Mouse (Mus musculus) midbrain, embryonic 15.5 days (tissue): ENCODE measurements around the gene Tufm. TPM values are rescaled to one million over a fixed set of nuclear protein-coding genes. Genes with fewer than 3 reads are reported as not detected.

Experiments
- ATAC-seq: fragments of 200-750 bp; cut with Nextera tagmentation; replicated peaks from 2 replicates; pipeline ENCODE4 v1.8.0; 2017; ENCODE audit warnings: moderate TSS enrichment
- H3K27ac ChIP-seq: fragments of 300-500 bp; sonication (generic); 2 replicates; pipeline ENCODE4 v1.5.1; 2015; ENCODE audit warnings: mild to moderate bottlenecking, inconsistent platforms
- H3K27me3 ChIP-seq: fragments of 300-500 bp; sonication (generic); replicated peaks from 2 replicates; pipeline ENCODE4 v1.6.1; 2015; ENCODE audit warnings: inconsistent platforms
- H3K36me3 ChIP-seq: fragments of 300-500 bp; sonication (generic); replicated peaks from 2 replicates; pipeline ENCODE4 v1.6.1; 2015; ENCODE audit warnings: inconsistent platforms
- H3K4me1 ChIP-seq: fragments of 300-500 bp; sonication (generic); 2 replicates; pipeline ENCODE4 v1.6.1; 2015; ENCODE audit warnings: inconsistent platforms
- H3K4me2 ChIP-seq: fragments of 300-500 bp; sonication (generic); 2 replicates; pipeline ENCODE4 v1.6.1; 2015; ENCODE audit warnings: inconsistent platforms, mild to moderate bottlenecking, moderate library complexity
- H3K4me3 ChIP-seq: fragments of 300-500 bp; sonication (generic); 2 replicates; pipeline ENCODE4 v1.5.1; 2015; ENCODE audit warnings: mild to moderate bottlenecking, inconsistent platforms
- H3K9ac ChIP-seq: fragments of 300-500 bp; sonication (generic); 2 replicates; pipeline ENCODE4 v1.6.1; 2015; ENCODE audit warnings: mild to moderate bottlenecking, inconsistent platforms
- H3K9me3 ChIP-seq: fragments of 300-500 bp; sonication (generic); 2 replicates; pipeline ENCODE4 v1.6.1; 2016; ENCODE audit warnings: inconsistent platforms
- WGBS: fragments of 180-500 bp; shearing (Covaris S2); methylation state at CpG from one replicate; pipeline ENCODE4 v1.1.7; 2015; ENCODE audit warnings: mixed read lengths; 5-methylcytosine and 5-hydroxymethylcytosine counted together
- polyA plus RNA-seq: library from polyadenylated mRNA; unstranded; fragments of >200 nt; fragmentation: Nextera tagmentation; extraction: Ambion mirVana; gene quantifications from 2 replicates; pipeline ENCODE4 v1.2.1, GENCODE M21; 2015

Tufm gene
- polyA plus RNA-seq, 1 experiment from 2014 or later = 133 TPM

DNA sequence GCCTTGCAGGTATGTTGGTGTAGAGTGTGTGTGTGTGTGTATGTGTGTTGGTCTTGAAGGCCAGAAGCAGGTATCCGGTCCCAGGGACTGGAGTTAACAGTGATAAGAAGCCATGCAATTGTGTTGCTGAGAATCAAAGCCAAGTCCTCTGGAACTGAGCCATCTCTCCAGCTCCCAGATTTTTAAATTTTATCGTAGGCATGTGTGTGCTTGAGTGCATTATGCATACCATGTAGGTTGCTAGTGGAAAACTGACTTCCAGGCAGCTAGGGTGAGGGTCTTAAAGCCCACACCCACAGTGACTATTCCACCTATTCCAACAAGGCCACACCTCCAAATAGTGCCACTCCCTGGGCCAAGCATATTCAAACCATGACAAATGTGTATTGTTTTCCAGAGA is 17.8 kb downstream of the Tufm start:
- 92% methylated on average over 2 of the region's 2 CpGs for WGBS
- no peak for ATAC-seq

DNA sequence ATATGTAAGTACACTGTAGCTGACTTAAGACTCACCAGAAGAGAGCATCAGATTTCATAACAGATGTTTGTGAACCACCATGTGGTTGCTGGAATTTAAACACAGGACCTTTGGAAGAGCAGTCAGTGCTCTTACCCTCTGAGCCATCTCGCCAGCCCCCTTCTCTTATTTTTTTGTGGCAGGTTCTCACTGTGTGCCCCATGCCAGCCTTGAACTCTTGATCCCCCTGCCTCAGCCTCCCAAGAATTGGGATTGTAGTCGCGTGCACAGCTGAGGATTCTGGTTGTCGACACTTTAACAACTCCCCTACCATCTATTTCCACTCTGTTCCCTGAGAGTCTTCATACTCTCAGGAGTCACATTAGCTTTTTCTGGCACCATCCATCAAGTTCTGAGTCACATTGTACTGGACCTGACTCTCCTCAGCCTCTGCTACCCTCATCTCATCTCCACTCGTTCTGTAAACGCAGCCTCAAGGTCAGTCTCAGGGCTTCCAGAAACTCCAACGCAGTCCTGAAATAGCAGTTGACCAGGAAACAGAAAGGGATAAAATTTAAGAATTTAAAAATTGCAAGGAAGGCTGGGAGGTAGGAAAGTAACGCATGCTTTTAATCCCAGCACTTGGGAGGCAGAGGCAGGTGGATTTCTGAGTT is 20.1 kb downstream of the Tufm start:
- H3K27me3 ChIP-seq = no peaks in the 10 kb centered on the region
- no peak overlapping the region for H3K4me2 ChIP-seq
- H3K4me1 ChIP-seq = peaks cover 6% of the 10 kb centered on the region
- no peak overlapping the region for H3K4me3 ChIP-seq
- no peaks in the 10 kb centered on the region for H3K36me3 ChIP-seq
- 88% methylated on average over 8 of the region's 8 CpGs for WGBS
- ATAC-seq = no peak
- H3K9me3 ChIP-seq = no peaks in the 10 kb centered on the region
- no peak overlapping the region for H3K27ac ChIP-seq
- H3K9ac ChIP-seq = no peak overlapping the region

More for the DNA sequence above, 17.8 kb downstream of the Tufm start:
- Histone ChIP-seq H3K9me3 (no peaks in the 10 kb centered on the region), H3K4me2 (no peak overlapping the region), H3K27me3 (no peaks in the 10 kb centered on the region), H3K27ac (no peak overlapping the region), H3K36me3 (peaks cover 11% of the 10 kb centered on the region), H3K4me1 (peaks cover 21% of the 10 kb centered on the region), H3K4me3 (no peak overlapping the region), H3K9ac (no peak overlapping the region)

DNA sequence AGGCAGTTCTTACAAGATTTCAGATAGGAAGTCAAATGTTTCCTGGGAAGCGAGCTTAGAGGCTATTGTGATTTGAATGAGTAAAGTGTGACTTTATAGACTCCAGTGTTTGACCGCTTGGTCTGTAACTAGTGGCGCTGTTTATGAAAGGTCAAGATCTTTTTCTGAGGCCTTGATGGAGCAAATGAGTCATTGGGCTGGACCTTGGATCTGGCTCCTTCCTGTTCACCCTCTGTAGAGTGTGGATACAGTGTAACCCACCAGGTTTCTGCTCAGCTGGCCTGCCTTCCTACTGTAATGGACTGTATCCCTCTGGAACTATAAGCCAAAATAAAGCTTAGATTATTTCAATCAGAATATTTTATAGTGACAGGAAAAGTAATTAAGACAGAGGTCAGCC is 24.1 kb downstream of the Tufm start:
- Histone ChIP-seq H3K4me1 (no peaks in the 10 kb centered on the region), H3K4me2 (no peak overlapping the region), H3K27me3 (no peaks in the 10 kb centered on the region), H3K4me3 (no peak overlapping the region), H3K9me3 (no peaks in the 10 kb centered on the region), H3K36me3 (no peaks in the 10 kb centered on the region), H3K9ac (no peak overlapping the region), H3K27ac (no peak overlapping the region)
- WGBS = 90% methylated on average over 3 of the region's 3 CpGs
- no peak for ATAC-seq

DNA sequence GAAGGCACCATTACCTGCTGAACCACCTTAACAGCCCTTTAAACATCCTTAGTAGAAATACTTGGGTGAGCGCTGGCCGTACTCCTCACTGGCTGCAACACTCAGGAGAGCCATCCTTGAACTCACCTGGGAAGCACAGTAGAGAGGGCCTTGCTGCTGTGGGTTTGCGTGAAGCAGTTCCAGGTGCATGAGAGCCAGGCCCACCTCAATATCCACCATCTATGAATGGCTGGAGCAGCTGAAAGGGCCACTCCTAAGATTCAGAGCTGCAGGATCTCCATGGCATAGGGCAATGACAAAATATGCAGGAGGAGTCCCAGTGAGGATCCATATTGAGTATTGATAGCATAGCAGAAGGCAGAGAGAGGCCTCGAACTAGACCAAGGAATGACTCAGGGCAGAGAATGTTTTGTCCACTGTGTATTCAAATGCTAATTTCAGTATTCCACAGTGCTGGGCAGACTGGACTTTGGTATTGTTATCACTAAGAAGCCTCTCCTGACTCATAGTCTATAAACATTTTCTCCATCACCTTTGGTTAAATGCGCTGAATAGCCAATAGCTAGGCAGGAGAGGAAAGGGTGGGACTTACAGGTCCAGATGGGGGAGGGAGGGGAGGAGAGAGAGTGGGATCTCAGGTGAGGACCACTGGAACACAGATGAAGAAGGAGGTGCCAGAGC is 31.2 kb downstream of the Tufm start:
- ATAC-seq = no peak
- no peak overlapping the region for H3K9ac ChIP-seq
- H3K4me1 ChIP-seq = no peaks in the 10 kb centered on the region
- no peaks in the 10 kb centered on the region for H3K27me3 ChIP-seq
- H3K27ac ChIP-seq = no peak overlapping the region
- no peak overlapping the region for H3K4me3 ChIP-seq
- 77% methylated on average over 5 of the region's 5 CpGs for WGBS
- H3K4me2 ChIP-seq = no peak overlapping the region
- no peaks in the 10 kb centered on the region for H3K36me3 ChIP-seq
- no peaks in the 10 kb centered on the region for H3K9me3 ChIP-seq

DNA sequence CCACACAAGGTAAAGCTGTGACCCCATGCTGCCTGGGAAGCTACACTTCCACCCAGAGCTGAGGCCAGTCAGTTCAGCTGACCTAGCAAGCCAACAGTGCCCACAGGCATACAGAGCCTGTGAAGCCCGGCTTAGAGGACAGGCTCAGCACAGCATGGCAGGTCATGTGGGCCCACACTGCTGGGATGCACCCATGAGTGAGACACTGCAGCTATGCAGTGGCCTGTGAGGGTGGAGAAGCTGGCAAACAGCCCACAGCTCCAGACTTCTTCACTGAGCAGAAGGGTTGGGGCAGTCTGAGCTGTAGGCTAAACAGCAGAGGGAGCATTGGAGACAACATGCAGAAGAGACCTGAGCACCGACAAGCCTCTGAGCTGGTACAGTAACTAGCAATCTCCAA is 32.4 kb downstream of the Tufm start:
- no peaks in the 10 kb centered on the region for H3K27me3 ChIP-seq
- no peaks in the 10 kb centered on the region for H3K9me3 ChIP-seq
- H3K4me3 ChIP-seq = no peak overlapping the region
- no peak overlapping the region for H3K4me2 ChIP-seq
- H3K9ac ChIP-seq = no peak overlapping the region
- H3K4me1 ChIP-seq = no peaks in the 10 kb centered on the region
- no peak overlapping the region for H3K27ac ChIP-seq
- no peaks in the 10 kb centered on the region for H3K36me3 ChIP-seq
- no peak for ATAC-seq
- WGBS = 65% methylated on average over 2 of the region's 2 CpGs

DNA sequence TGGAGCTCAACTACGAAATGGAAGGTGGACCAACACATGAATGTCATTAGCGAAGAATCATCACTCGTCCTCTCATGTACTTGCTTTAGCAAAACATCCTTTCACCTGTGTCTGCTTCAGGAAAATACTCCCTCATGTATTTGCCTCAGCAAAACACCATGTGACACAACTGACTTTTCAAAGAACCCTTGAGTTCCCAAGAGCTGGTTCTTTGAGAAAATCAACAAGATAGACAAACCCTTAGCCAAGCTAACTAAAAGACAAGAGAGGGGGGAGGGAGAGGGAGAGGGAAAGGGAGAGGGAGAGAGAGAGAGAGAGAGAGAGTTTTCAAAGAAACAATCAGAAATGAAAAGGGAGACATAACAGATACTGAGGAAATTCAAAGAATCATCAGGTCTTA is 36.2 kb downstream of the Tufm start:
- Histone ChIP-seq H3K4me3 (no peak overlapping the region), H3K27ac (no peak overlapping the region), H3K4me2 (no peak overlapping the region), H3K9ac (no peak overlapping the region), H3K4me1 (no peaks in the 10 kb centered on the region; the same call in 1 of the 2 replicates), H3K36me3 (no peaks in the 10 kb centered on the region), H3K9me3 (no peaks in the 10 kb centered on the region), H3K27me3 (no peaks in the 10 kb centered on the region)
- WGBS = 81% methylated on average over 3 of the region's 3 CpGs
- ATAC-seq = no peak

DNA sequence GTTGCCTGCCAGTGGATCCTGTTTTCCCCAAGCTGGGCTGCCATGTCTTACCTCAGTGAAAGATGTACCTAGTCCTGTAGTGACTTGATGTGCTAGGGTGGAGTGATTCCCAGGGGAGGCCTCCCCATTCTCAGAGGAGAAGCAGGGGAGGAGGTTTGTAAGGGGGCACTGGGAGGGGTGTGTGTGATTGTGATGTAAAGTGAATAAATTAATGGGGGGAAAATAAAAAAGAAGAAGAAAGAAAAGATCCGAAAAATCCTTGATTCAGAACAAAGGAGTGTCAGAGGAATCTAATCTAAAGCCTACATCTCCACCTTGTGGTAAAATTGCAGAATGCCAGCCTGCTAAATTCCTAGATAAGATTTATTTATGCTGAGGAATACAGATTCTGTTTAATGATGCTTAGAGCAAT is 41.0 kb downstream of the Tufm start:
- Histone ChIP-seq H3K4me1 (peaks cover 2% of the 10 kb centered on the region; the same call in 1 of the 2 replicates), H3K4me3 (no peak overlapping the region), H3K36me3 (no peaks in the 10 kb centered on the region), H3K4me2 (0 out of 2 replicates have a peak overlapping the region, but pooled peaks have one; percentile 17), H3K27me3 (no peaks in the 10 kb centered on the region), H3K9ac (peak overlapping the region; percentile 18; the same call in 1 of the 2 replicates), H3K27ac (peak overlapping the region; percentile 79), H3K9me3 (no peaks in the 10 kb centered on the region)
- peak; percentile 42 for ATAC-seq
- 0% methylated on average over 1 of the region's 1 CpGs for WGBS

DNA sequence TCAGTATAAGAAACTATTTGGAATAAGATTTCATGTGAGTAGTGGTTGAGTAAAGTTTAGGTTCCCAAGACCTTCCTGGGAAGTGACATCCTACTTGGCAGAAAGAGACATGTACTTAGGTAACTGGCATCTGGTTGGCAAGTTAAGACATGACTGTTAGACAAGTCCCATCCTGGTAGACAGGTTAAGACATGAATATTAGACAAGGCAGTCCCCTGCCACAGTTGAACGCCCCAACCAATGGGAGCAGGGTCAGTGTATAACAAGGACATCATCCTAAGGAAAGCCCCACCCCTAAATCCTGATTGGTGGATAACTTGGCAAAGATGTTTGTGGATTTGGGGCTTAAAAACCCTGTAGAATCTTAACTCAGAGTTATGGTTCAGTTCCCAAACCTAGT is 46.3 kb downstream of the Tufm start:
- Histone ChIP-seq H3K9me3 (no peaks in the 10 kb centered on the region), H3K27me3 (peaks cover 6% of the 10 kb centered on the region; the same call in 1 of the 2 replicates), H3K27ac (no peak overlapping the region), H3K4me1 (peaks cover 13% of the 10 kb centered on the region), H3K36me3 (no peaks in the 10 kb centered on the region), H3K9ac (no peak overlapping the region), H3K4me3 (no peak overlapping the region), H3K4me2 (no peak overlapping the region)
- no peak for ATAC-seq
- WGBS = 58% methylated on average over 1 of the region's 1 CpGs

DNA sequence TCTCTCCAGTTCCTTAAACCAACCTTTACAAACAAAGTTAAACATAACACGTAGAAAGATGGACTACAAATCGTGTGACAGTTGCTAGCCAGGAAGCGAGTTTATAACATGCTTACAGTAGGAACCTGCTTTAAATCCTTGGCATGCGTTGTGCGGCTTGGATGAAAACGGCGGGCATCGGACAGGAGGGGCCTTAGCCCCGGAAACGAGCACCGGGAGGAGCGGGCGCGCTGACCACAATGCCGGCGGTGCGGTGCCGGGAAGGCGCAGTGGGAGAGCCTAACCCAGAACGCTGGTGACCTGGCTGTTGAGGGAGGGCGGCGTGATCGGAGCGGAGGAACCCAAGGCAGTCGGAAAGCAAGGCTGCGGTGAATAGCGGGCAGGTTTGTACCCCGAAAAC is 48.6 kb downstream of the Tufm start:
- WGBS = 1% methylated on average over 28 of the region's 28 CpGs

DNA sequence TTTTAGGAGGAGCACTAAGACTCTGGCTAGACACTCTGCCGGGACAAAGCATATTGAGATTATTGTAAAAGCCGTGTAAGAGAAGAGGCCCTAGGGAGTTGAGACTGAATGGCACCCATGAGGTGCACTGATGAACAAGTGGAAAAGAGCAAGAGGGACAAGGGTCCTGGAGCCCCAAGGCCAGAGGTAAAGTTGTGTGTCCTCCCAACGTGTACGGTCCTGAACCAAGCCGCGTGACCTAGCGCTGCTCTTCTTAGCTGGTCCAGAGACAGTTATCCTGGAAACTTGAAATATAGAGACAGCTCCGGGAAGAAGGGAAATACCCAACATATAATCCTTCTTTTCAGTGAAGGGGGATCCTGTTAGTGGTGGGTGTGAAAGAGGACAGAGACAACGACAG is 49.3 kb downstream of the Tufm start:
- WGBS = 48% methylated on average over 9 of the region's 9 CpGs
- H3K4me1 ChIP-seq = peaks cover 11% of the 10 kb centered on the region
- H3K36me3 ChIP-seq = no peaks in the 10 kb centered on the region
- H3K9me3 ChIP-seq = no peaks in the 10 kb centered on the region
- no peak overlapping the region for H3K27ac ChIP-seq
- H3K27me3 ChIP-seq = peaks cover 6% of the 10 kb centered on the region; the same call in 1 of the 2 replicates
- H3K4me3 ChIP-seq = peak overlapping the region; percentile 46
- H3K4me2 ChIP-seq = peak overlapping the region; percentile 91
- H3K9ac ChIP-seq = peak overlapping the region; percentile 49; the same call in 1 of the 2 replicates
- ATAC-seq = no peak

More for the DNA sequence above, 48.6 kb downstream of the Tufm start:
- Histone ChIP-seq H3K4me1 (peaks cover 11% of the 10 kb centered on the region), H3K36me3 (no peaks in the 10 kb centered on the region), H3K9me3 (no peaks in the 10 kb centered on the region), H3K9ac (peak overlapping the region; percentile 49), H3K27ac (no peak overlapping the region), H3K4me3 (peak overlapping the region; percentile 46), H3K27me3 (peaks cover 6% of the 10 kb centered on the region; the same call in 1 of the 2 replicates), H3K4me2 (peak overlapping the region; percentile 91)
- ATAC-seq = no peak

DNA sequence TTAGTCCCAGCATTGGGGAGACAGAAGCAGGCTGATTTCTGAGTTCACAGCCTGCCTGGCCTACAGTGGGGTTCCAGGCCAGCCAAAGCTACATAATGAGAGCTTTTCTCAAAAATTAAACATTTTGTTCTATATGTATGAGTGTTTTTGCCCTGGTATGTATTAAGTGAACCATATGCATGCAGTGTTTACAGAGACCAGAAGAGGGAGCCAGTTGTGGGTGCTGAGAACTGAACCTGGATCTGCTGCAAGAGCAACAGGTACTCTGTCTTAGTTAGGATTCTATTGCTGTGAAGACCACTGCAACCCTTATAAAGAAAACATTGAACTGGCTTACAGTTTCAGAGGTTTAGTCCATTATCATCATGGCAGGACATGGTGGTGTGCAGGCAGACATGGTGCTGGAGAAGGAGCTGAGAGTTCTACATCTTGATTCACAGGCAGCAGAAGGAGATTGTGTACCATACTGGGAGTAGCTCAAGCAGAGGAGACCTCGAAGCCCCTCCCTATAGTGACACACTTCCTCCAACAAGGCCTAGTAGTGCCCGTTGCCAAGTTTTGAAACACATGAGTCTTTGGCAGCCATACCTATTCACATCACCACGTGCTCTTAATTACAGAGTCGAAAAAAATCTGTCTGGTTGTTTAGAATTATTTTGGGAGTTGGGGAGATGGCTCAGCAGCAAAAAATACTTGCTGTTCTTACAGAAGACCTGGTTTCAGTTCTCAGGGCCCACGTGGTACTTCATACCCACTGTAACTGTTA is 50.8 kb downstream of the Tufm start:
- Histone ChIP-seq H3K36me3 (no peaks in the 10 kb centered on the region), H3K27me3 (peaks cover 6% of the 10 kb centered on the region; the same call in 1 of the 2 replicates), H3K4me2 (no peak overlapping the region), H3K9ac (no peak overlapping the region), H3K9me3 (no peaks in the 10 kb centered on the region), H3K4me1 (peaks cover 11% of the 10 kb centered on the region), H3K27ac (no peak overlapping the region), H3K4me3 (no peak overlapping the region)
- WGBS = 73% methylated on average over 5 of the region's 5 CpGs
- no peak for ATAC-seq
